Mouse (Mus musculus): ENCODE measurements around the gene Gm3448. TPM values are rescaled to one million over a fixed set of nuclear protein-coding genes. Genes with fewer than 3 reads are reported as not detected.
"Not testable (repeated sequence)": the region's sequence is repeated elsewhere in the genome, so short reads cannot be mapped to it uniquely, and the experiment has no call there.

Gm3448 gene
- polyA plus RNA-seq, 1 experiment from 2014 or later: 5.4 TPM

DNA sequence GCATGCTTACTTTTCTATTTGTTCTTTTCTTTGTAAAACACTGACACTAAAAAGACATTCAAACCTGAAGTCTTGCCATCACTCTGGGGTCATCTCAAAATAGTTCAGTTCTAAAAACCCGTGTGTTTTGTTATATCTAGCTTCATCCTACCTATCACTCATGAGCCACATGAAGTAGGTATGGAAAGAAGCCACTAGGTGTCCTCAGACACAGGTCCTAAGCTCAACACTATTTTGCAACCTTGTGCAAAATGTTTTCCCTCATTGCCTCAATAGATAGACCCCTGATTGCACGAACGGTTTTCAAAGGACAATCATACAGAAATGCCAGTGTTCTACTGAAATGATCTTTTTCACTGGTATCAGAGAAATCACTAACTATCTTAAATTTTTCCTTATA, 882 bp downstream of the Gm3448 start:
- H3K9me3 ChIP-seq (ENCODE audit: low read length); DNase-seq; H3K27me3 ChIP-seq (ENCODE audit: insufficient read depth, low read length); H3K4me3 ChIP-seq (ENCODE audit: low read depth, low read length); H3K27ac ChIP-seq (ENCODE audit: low read depth); H3K9ac ChIP-seq (replicated peaks); H3K4me2 ChIP-seq (ENCODE audit: low read depth, low read length); H3K4me1 ChIP-seq (ENCODE audit: insufficient read depth); H3K36me3 ChIP-seq (replicated peaks; ENCODE audit: insufficient read depth, low read length): not testable (repeated sequence)
- no CpG with 5 or more reads among the region's 3 CpGs for WGBS (ENCODE audit: insufficient replicate concordance)
- peak; percentile 47 for ATAC-seq

DNA sequence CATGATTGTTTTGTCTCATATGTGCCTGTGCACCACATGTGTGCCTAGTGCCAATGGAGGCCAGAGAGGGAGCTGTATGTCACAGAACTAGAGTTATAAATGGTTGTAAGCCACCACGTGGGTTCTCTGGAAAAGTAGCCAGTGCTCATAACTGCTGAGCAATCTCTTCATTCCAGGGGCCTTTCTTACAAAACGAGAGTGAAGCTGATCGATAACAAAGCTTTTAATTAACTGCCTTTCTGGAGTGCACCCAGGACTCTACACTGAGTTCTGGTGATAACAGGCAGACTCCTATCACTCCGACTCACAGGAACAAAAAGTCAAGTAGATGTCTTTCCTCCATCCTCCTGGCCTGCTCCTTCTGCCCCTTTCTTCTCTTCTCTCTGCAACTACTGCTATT, 9.9 kb downstream of the Gm3448 start:
- H3K36me3 ChIP-seq (replicated peaks; ENCODE audit: insufficient read depth, low read length); DNase-seq; H3K4me2 ChIP-seq (ENCODE audit: low read depth, low read length); H3K9me3 ChIP-seq (ENCODE audit: low read length); H3K4me3 ChIP-seq (ENCODE audit: low read depth, low read length); H3K4me1 ChIP-seq (ENCODE audit: insufficient read depth); H3K27me3 ChIP-seq (ENCODE audit: insufficient read depth, low read length); H3K9ac ChIP-seq (replicated peaks); H3K27ac ChIP-seq (ENCODE audit: low read depth): not testable (repeated sequence)
- peak; percentile 80 for ATAC-seq
- no CpG with 5 or more reads among the region's 4 CpGs for WGBS (ENCODE audit: insufficient replicate concordance)

DNA sequence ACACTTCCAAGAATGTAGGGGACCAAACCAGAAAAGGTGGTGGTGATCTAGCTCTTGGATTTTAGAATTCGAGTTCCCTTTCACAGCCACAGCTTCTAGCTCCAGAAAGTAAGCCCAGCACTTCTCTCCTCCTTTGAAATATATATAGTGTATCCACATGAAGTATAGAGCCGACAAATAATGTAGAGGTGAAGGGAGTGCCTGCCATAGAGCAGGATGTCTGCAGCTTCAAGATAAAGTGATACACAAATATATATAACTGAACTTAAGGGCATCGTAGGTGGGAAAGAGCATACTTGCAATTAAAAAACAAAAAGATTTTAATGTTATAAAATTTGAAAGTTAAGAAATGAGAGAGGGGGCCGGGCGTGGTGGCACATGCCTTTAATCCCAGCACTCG, 15.8 kb downstream of the Gm3448 start:
- ATAC-seq; H3K4me3 ChIP-seq (ENCODE audit: low read depth, low read length); H3K36me3 ChIP-seq (replicated peaks; ENCODE audit: insufficient read depth, low read length); H3K27ac ChIP-seq (ENCODE audit: low read depth); H3K4me2 ChIP-seq (ENCODE audit: low read depth, low read length); H3K9me3 ChIP-seq (ENCODE audit: low read length); H3K27me3 ChIP-seq (ENCODE audit: insufficient read depth, low read length); DNase-seq; H3K9ac ChIP-seq (replicated peaks); H3K4me1 ChIP-seq (ENCODE audit: insufficient read depth): not testable (repeated sequence)
- WGBS (ENCODE audit: insufficient replicate concordance): no CpG with 5 or more reads among the region's 6 CpGs

DNA sequence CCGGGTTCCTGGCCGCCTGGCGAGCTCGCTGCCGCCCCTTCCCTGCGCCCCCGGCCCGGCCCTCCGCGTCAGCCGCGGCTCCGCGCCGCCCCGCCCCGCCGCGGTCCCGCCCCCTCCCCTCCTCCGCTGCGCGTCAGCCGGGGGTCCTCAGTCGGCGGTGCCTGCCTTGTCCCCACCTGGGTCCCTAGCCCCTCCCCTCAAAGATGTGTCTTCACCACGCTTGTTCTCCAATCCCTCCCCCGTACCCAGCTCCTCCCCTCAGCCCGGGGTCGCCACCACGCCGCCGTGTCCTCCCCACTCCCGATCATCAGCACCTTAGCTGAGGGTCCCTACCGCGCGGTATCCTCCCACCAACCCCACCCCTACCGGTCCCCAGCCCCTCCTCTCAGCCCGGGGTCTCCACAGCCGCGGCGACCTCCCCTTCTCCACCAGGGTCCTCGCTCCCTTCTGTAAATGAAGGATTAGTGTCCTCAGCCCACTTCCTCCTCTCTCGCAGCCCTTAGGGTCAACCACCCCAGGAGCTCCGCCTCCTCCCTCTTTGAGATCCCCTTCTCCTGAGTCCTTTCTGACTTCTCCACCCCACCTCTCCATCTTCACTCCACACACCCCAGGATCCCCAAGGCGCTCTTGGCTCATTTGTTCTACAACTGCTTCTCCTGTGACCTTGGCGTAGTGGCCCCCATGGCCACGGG, 16.7 kb downstream of the Gm3448 start:
- not testable (repeated sequence) for H3K27ac ChIP-seq (ENCODE audit: low read depth); H3K36me3 ChIP-seq (replicated peaks; ENCODE audit: insufficient read depth, low read length); H3K9ac ChIP-seq (replicated peaks); H3K4me3 ChIP-seq (ENCODE audit: low read depth, low read length); H3K4me1 ChIP-seq (ENCODE audit: insufficient read depth); H3K4me2 ChIP-seq (ENCODE audit: low read depth, low read length); H3K9me3 ChIP-seq (ENCODE audit: low read length); DNase-seq; H3K27me3 ChIP-seq (ENCODE audit: insufficient read depth, low read length)
- peak; percentile 46 for ATAC-seq
- WGBS (ENCODE audit: insufficient replicate concordance): no CpG with 5 or more reads among the region's 48 CpGs

DNA sequence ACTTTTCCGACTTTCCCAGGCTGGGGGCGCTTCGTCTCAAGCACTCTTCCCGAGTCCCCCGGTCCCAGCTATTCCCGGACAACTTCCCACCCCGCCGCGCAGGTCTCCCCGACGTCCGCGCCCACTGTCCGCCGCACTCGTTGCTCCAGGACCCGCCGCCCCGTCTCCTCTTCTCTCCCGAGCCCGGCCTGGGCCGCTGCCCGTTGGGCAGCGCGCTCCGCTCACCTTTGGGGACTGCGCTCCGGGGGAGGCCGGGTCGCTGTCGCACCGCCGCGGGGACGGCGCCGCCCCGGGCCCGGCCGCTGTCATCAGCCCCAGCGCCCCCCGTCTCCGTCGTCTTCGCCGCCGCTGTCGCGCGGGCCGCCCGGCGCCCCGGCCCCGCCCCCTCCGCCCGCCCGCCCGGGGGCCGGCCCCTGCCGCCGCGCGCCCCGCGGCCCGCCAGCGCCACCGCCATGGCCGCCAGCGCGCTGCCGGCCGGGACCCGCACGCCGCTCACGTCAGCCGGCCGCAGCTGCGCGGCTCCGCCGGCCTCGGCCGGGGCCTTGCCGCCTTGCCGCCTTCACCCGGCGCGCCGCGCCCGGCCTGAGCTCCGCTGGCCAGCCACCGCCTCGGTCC, 17.4 kb downstream of the Gm3448 start:
- ATAC-seq: peak; percentile 79
- no CpG with 5 or more reads among the region's 97 CpGs for WGBS (ENCODE audit: insufficient replicate concordance)
- H3K4me3 ChIP-seq (ENCODE audit: low read depth, low read length): not testable (repeated sequence)

DNA sequence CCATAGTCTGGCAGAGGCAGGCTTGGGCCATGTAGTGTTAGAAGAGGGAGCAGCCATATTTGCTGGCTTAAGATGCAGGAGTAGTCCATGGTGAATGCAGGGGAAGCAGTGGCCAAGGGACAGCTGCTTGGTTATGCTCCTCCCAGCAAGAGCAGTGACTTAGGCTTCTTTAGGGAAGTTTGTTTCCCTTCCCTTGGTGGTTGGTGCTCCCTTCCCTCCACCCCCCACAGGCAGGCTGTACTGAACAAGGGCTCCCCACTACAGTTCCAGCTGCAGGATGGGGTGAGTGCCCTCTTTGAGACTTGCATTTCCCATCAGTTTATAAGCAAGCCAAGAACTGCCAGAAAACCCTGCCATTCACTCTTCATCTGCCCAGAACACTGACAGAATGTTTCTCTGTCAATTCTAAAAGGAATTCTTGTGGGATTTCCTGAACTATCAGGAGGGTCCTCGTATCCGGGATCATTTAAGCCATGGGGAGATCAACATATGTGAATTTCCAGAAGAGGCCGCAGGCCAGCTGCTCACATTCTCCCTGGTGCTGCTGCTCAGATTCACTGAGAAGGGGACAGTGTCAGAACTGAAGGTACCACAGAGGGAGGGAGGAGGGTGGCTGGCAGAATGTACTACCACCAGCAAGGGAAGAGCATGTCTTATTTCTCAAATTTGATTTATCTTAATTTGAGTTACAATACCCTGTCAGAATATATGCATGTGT, 19.7 kb downstream of the Gm3448 start:
- ATAC-seq; H3K4me1 ChIP-seq (ENCODE audit: insufficient read depth); H3K4me2 ChIP-seq (ENCODE audit: low read depth, low read length); H3K27me3 ChIP-seq (ENCODE audit: insufficient read depth, low read length); H3K4me3 ChIP-seq (ENCODE audit: low read depth, low read length); H3K9ac ChIP-seq (replicated peaks); H3K9me3 ChIP-seq (ENCODE audit: low read length); H3K36me3 ChIP-seq (replicated peaks; ENCODE audit: insufficient read depth, low read length): not testable (repeated sequence)
- DNase-seq: peak; percentile 16
- WGBS (ENCODE audit: insufficient replicate concordance): 83% methylated on average over 3 of the region's 3 CpGs
- peak overlapping the region; percentile 45; the same call in 1 of the 2 replicates for H3K27ac ChIP-seq (ENCODE audit: low read depth)

More for the DNA sequence above, 17.4 kb downstream of the Gm3448 start:
- not testable (repeated sequence) for H3K4me1 ChIP-seq (ENCODE audit: insufficient read depth); H3K36me3 ChIP-seq (replicated peaks; ENCODE audit: insufficient read depth, low read length); DNase-seq; H3K4me2 ChIP-seq (ENCODE audit: low read depth, low read length); H3K9me3 ChIP-seq (ENCODE audit: low read length); H3K9ac ChIP-seq (replicated peaks); H3K27ac ChIP-seq (ENCODE audit: low read depth); H3K27me3 ChIP-seq (ENCODE audit: insufficient read depth, low read length)

DNA sequence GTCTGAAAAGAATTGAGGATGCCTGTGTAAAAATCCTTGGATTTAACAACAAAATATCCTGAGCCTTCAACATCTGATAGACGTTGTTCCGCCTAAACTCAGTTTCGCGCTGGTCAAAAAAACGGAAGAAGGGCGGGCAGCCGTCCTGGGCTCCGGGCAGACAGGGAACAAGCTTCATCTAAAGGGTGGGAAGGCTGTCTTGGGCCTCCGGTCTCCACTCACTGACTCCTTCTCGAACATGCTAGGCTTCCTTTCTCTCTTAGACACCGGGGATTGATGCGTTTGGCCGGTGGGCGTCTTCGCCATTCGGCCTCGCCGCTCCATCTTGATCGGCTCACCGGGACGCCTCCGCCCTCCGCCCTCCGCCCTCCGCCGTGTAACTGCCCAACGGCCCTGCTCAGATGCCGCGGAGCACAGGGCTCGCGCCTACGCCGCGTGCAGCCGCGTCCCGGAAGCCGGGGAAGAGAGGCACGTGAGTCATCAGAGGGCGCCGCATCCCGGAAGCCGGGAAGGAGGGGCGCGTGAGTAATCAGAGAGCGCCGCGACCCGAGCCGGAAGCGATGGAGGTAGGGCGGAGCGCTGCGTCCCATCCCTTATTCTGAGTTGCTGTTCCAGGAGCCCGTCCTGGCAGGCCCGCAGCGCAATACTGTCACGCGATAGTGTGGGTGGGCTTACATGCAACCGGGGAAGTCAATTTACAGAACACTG, 31.5 kb downstream of the Gm3448 start, which contains the start of gene Gm3435:
TSS of gene Gm3435 (plus strand) at position 471 of the 708 bp plus-strand sequence.
- DNase-seq; H3K4me1 ChIP-seq (ENCODE audit: insufficient read depth); H3K27me3 ChIP-seq (ENCODE audit: insufficient read depth, low read length); H3K9ac ChIP-seq (replicated peaks); H3K9me3 ChIP-seq (ENCODE audit: low read length); H3K27ac ChIP-seq (ENCODE audit: low read depth); H3K4me3 ChIP-seq (ENCODE audit: low read depth, low read length); H3K4me2 ChIP-seq (ENCODE audit: low read depth, low read length); H3K36me3 ChIP-seq (replicated peaks; ENCODE audit: insufficient read depth, low read length): not testable (repeated sequence)
- ATAC-seq: peak; percentile 97
- WGBS (ENCODE audit: insufficient replicate concordance): no CpG with 5 or more reads among the region's 60 CpGs

DNA sequence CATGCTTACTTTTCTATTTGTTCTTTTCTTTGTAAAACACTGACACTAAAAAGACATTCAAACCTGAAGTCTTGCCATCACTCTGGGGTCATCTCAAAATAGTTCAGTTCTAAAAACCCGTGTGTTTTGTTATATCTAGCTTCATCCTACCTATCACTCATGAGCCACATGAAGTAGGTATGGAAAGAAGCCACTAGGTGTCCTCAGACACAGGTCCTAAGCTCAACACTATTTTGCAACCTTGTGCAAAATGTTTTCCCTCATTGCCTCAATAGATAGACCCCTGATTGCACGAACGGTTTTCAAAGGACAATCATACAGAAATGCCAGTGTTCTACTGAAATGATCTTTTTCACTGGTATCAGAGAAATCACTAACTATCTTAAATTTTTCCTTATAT, 32.2 kb downstream of the Gm3448 start:
- H3K36me3 ChIP-seq (replicated peaks; ENCODE audit: insufficient read depth, low read length); H3K4me3 ChIP-seq (ENCODE audit: low read depth, low read length); H3K9me3 ChIP-seq (ENCODE audit: low read length); H3K9ac ChIP-seq (replicated peaks); H3K4me1 ChIP-seq (ENCODE audit: insufficient read depth); H3K27me3 ChIP-seq (ENCODE audit: insufficient read depth, low read length); H3K27ac ChIP-seq (ENCODE audit: low read depth); DNase-seq; H3K4me2 ChIP-seq (ENCODE audit: low read depth, low read length): not testable (repeated sequence)
- peak; percentile 50 for ATAC-seq
- no CpG with 5 or more reads among the region's 3 CpGs for WGBS (ENCODE audit: insufficient replicate concordance)

DNA sequence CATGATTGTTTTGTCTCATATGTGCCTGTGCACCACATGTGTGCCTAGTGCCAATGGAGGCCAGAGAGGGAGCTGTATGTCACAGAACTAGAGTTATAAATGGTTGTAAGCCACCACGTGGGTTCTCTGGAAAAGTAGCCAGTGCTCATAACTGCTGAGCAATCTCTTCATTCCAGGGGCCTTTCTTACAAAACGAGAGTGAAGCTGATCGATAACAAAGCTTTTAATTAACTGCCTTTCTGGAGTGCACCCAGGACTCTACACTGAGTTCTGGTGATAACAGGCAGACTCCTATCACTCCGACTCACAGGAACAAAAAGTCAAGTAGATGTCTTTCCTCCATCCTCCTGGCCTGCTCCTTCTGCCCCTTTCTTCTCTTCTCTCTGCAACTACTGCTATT, 41.3 kb downstream of the Gm3448 start:
- DNase-seq; H3K4me3 ChIP-seq (ENCODE audit: low read depth, low read length); H3K27me3 ChIP-seq (ENCODE audit: insufficient read depth, low read length); H3K27ac ChIP-seq (ENCODE audit: low read depth); H3K9ac ChIP-seq (replicated peaks); H3K9me3 ChIP-seq (ENCODE audit: low read length); H3K4me1 ChIP-seq (ENCODE audit: insufficient read depth); H3K36me3 ChIP-seq (replicated peaks; ENCODE audit: insufficient read depth, low read length); H3K4me2 ChIP-seq (ENCODE audit: low read depth, low read length): not testable (repeated sequence)
- no CpG with 5 or more reads among the region's 4 CpGs for WGBS (ENCODE audit: insufficient replicate concordance)
- ATAC-seq: peak; percentile 77
